Mouse (Mus musculus) embryonic stem cell, embryonic (primary cell): ENCODE data around the gene Idh3b.

Experiments used
- CTCF ChIA-PET, 4 experiments: fragments of 300-600 bp in 2 of 4; fragments of 350-600 bp in 2 of 4; sonication (Branson Sonifier 250); formaldehyde crosslinking; loops; one replicate each; lab custom pipeline; 2022; ENCODE audit warnings: inconsistent platforms in 2 of 4; lab: Charles Lee
- POLR2A ChIA-PET, 4 experiments: fragments of 300-600 bp in 2 of 4; fragments of 350-600 bp in 2 of 4; sonication (Branson Sonifier 250); formaldehyde crosslinking; loops; one replicate each; lab custom pipeline; 2022; ENCODE audit warnings: antibody characterized with exemption in 4 of 4, inconsistent platforms in 1 of 4; lab: Charles Lee

Gene Idh3b

DNA sequence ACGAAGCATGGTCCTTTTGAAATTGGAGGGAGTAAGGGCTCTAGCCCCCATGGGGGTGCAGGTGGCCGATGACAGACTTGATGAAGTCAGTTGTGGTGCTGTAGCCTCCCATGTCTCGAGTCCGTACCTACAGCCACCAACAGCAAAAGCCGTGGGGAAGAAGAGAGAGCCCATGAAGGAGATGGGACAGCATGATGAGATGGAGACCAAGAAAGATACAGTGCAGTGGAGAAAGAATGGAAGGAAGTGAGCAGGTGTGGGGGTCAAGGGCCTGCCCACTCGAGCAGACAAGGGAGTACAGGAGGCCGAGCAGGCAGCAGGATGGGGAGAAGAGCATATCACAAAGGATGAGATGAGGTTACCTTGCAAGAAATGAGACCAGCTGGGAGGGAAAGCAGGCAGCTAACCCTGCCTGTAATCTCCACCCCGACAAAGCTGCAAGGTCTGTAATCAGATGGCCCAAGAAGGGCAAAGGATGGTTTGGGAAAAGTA lies 4.7 kb downstream of the Idh3b start:
- ChIA-PET CTCF (interaction anchor here in 1 of 4 experiments (1.9 kb wide), 1 partner anchor 83 kb away, joined by 8 read pairs; no protein-coding TSS in a partner anchor), POLR2A (interaction anchor here (0.6 to 22.4 kb wide), 17 partner anchors 6 to 1218 kb away, joined by 3 to 522 read pairs (median 4); partner anchors contain the start of genes Ebf4 (in 3 of the 4), Idh3b (in 2 of the 4), Pced1a (in 1 of the 4) and Vps16 (in 1 of the 4))

- ChIA-PET CTCF (interaction anchor here in 2 of 4 experiments (1.0 to 2.4 kb wide), 8 partner anchors 8 to 83 kb away, joined by 3 to 7 read pairs (median 6); partner anchors contain the start of gene Idh3b (in 2 of the 2)), POLR2A (interaction anchor here (0.6 to 22.4 kb wide), 51 partner anchors 8 to 1082 kb away, joined by 3 to 522 read pairs (median 5); partner anchors contain the start of genes Idh3b (in 4 of the 4), Ebf4 (in 2 of the 4), Snrpb (in 2 of the 4) and Cpxm1 (in 1 of the 4))
These were observed 8.7 kb downstream of the Idh3b start for GRCm38 (mm10) chr2:130275649-130276048.

- ChIA-PET POLR2A (interaction anchor here (0.6 to 22.4 kb wide), 105 partner anchors 8 to 1576 kb away, joined by 3 to 522 read pairs (median 4); partner anchors contain the start of genes Idh3b (in 4 of the 4), Pced1a (in 3 of the 4), Snrpb (in 3 of the 4) and Vps16 (in 3 of the 4)), CTCF (interaction anchor here (0.6 to 2.4 kb wide), 10 partner anchors 9 to 475 kb away, joined by 3 to 7 read pairs (median 4); partner anchors contain the start of genes Idh3b (in 2 of the 4), Pced1a (in 1 of the 4) and Vps16 (in 1 of the 4))
These were observed 9.5 kb downstream of the Idh3b start for GRCm38 (mm10) chr2:130274862-130275261.

GRCm38 (mm10) chr2:130274149-130274861 lies 10.0 kb downstream of the Idh3b start, which contains the start of gene Nop56:
Nop56 (plus strand) TSS chr2:130274430.
- ChIA-PET CTCF (interaction anchor here (0.6 to 2.4 kb wide), 8 partner anchors 10 to 475 kb away, joined by 3 to 7 read pairs (median 4); partner anchors contain the start of genes Idh3b (in 1 of the 4), Pced1a (in 1 of the 4) and Vps16 (in 1 of the 4)), POLR2A (interaction anchor here (0.6 to 22.4 kb wide), 118 partner anchors 8 to 1575 kb away, joined by 3 to 522 read pairs (median 4); partner anchors contain the start of genes Idh3b (in 4 of the 4), Pced1a (in 3 of the 4), Snrpb (in 3 of the 4) and Vps16 (in 3 of the 4))

- POLR2A ChIA-PET: interaction anchor here (0.6 to 22.4 kb wide), 70 partner anchors 8 to 686 kb away, joined by 3 to 522 read pairs (median 4); partner anchors contain the start of genes Idh3b (in 4 of the 4), Snrpb (in 3 of the 4), Ebf4 (in 2 of the 4) and Pced1a (in 2 of the 4)
- CTCF ChIA-PET: interaction anchor here in 1 of 4 experiments (2.4 kb wide), 1 partner anchor 11 kb away, joined by 7 read pairs; the partner anchor contains the start of gene Idh3b
These were observed 10.6 kb downstream of the Idh3b start for GRCm38 (mm10) chr2:130273732-130274131.

GRCm38 (mm10) chr2:130268074-130268473 lies 16.3 kb downstream of the Idh3b start:
- ChIA-PET CTCF (interaction anchor here in 2 of 4 experiments (0.6 to 2.0 kb wide), 10 partner anchors 17 to 295 kb away, joined by 3 to 10 read pairs (median 3); partner anchors contain the start of genes Pced1a (in 1 of the 2) and Vps16 (in 1 of the 2)), POLR2A (interaction anchor here in 3 of 4 experiments (0.6 to 22.4 kb wide), 15 partner anchors 9 to 687 kb away, joined by 3 to 522 read pairs (median 5); partner anchors contain the start of genes Idh3b (in 2 of the 3), Ebf4 (in 1 of the 3) and Snrpb (in 1 of the 3))

DNA sequence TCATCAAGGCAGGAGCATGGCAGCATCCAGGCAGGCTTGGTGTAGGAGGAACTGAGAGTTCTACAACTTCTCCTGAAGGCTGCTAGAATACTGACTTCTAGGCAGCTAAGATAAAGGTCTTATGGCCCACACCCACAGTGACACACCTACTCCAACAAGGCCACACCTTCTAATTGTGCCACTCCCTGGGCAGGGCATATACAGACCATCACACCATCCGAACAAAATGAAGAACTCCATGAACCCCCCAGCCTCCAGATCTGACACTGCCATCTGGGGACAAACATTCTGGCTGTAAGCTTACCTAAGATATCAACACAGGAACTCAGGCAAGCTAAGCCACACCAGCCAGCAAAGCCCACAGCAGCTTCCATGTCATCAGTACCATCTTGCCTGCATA lies 18.8 kb downstream of the Idh3b start:
- POLR2A ChIA-PET: interaction anchor here in 2 of 4 experiments (0.8 to 22.4 kb wide), 9 partner anchors 8 to 86 kb away, joined by 3 to 522 read pairs (median 4); partner anchors contain the start of genes Nop56 (in 2 of the 2), Ebf4 (in 1 of the 2), Idh3b (in 1 of the 2) and Snrpb (in 1 of the 2)
- CTCF ChIA-PET: interaction anchor here in 1 of 4 experiments (0.5 kb wide), 1 partner anchor 1224 kb away, joined by 3 read pairs; no protein-coding TSS in a partner anchor

GRCm38 (mm10) chr2:130262398-130262797 lies 21.9 kb downstream of the Idh3b start:
- POLR2A ChIA-PET: interaction anchor here in 1 of 4 experiments (3.5 kb wide), 1 partner anchor 12 kb away, joined by 20 read pairs; the partner anchor contains the start of gene Nop56
- CTCF ChIA-PET: no interaction called here

DNA sequence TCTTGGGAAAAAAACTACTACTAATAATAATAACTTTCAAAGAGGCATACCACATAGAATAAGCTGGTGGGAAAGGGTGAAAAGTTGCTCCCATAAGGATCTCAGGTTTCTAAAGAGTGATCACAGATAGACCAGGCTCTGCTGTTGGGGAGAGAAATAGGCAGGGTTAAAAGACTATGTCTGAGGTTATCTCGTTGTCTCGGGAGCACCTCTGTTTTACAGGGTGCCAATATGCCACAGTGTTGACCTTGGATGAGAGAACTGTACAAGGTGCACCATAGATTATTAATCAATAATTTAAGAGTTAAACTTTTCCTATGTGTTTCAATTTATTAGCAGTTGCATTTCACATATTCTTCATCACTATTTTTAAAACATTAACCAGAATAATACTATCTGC lies 22.4 kb downstream of the Idh3b start:
- CTCF ChIA-PET: no interaction called here

DNA sequence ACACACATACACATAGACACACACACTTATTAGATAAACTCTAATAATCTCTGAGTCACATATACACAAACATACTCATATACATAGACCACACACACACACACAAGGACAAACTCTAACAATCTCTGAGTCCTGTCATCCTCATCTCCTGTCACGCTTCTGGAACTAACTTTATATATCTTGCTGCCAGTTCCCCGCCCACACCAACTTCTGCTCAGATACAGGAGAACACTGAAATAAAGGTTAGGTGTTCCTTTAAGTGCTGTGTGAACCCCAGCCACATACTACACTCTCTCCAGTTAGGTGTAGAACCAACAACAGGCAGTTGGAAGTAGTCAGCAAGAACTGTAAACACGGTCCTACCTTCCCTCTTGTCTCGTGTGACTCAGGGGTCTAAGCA lies 23.5 kb downstream of the Idh3b start:
- ChIA-PET POLR2A (interaction anchor here in 3 of 4 experiments (0.6 to 3.5 kb wide), 7 partner anchors 10 to 317 kb away, joined by 3 to 20 read pairs (median 3); partner anchors contain the start of genes Mrps26 (in 1 of the 3), Nop56 (in 1 of the 3) and Snrpb (in 1 of the 3)), CTCF (no interaction called here)

More for the DNA sequence above, 22.4 kb downstream of the Idh3b start:
- POLR2A ChIA-PET: interaction anchor here in 2 of 4 experiments (1.4 to 3.5 kb wide), 2 partner anchors 11 to 12 kb away, joined by 4 to 20 read pairs; partner anchors contain the start of gene Nop56 (in 1 of the 2)

DNA sequence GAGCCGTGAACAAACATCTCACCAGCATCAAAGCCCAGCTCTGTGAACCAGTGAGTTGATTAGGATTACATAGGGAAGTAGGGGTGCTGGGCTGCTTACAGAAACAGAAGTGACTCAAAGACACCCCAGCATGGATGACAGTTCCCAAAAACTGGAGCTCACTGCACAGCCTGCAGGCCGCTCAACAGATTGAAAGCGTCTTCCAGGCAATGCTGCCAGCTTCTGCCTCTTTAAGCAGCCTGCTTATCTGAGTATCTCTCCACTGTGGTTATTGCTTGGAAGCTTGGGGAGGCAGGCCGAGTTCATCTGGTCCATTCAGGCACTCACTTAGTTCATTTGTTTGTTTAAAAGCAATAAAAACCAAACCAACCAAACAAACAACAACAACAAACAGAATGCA lies 27.6 kb downstream of the Idh3b start:
- ChIA-PET CTCF (no interaction called here), POLR2A (interaction anchor here in 2 of 4 experiments (0.7 to 1.7 kb wide), 8 partner anchors 11 to 78 kb away, joined by 3 to 7 read pairs (median 4); partner anchors contain the start of genes Nop56 (in 1 of the 2) and Snrpb (in 1 of the 2))

DNA sequence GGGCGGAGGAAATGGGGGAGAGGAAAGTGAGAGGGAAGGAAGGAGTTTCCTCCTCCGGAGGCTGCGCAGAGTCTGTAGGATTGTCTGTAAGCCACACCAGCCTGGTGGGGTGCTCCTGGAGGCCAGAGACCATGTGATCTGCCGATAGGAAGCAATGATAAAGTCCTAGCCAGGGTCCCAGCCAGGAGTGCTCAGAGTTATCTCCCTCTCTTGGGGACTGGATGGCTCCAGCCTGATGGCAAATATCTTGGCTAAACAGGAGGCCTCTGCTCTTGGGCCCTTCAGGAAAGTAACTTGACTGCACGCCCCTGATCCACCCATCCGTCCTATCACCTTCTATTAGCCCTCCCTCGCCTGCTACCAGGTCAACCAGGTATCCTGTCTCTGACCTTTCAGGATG lies 36.1 kb downstream of the Idh3b start:
- ChIA-PET CTCF (interaction anchor here (0.5 to 2.7 kb wide), 4 partner anchors 19 to 218 kb away, joined by 3 to 22 read pairs (median 12); no protein-coding TSS in a partner anchor), POLR2A (no interaction called here)

DNA sequence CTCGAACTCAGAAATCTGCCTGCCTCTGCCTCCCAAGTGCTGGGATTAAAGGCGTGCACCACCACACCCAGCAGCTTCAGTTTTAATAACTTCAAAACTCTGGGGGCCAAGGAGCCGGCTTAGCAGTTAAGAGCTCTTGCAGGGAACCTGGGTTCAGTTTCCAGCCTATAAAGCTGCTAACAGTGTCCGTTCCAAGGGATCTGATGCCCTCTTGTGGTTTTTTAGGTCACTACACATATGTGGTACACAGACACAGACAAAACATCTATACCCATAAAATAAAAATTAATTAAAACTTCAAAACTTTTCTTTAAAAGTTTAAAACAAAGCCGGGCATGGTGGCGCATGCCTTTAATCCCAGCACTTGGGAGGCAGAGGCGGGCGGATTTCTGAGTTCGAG lies 37.4 kb downstream of the Idh3b start:
- CTCF ChIA-PET: interaction anchor here (0.6 to 2.7 kb wide), 33 partner anchors 9 to 837 kb away, joined by 3 to 22 read pairs (median 3); no protein-coding TSS in a partner anchor
- POLR2A ChIA-PET: interaction anchor here in 2 of 4 experiments (1.0 to 2.3 kb wide), 11 partner anchors 8 to 572 kb away, joined by 3 to 9 read pairs (median 4); partner anchors contain the start of genes Nop56 (in 2 of the 2) and Snrpb (in 2 of the 2)
